Mouse (Mus musculus) kidney, adult 9 months (tissue): ENCODE results near the gene C730034F03Rik.
A peak's percentile ranks its signal among the peaks of the same experiment; 100 is the strongest.

ENCODE experiments used
- DNase-seq: peaks from one replicate; pipeline ENCODE4 v3.0.0; 2022

Gene C730034F03Rik

GRCm38 (mm10) chr15:89432946-89433345 is 3.6 kb downstream of the C730034F03Rik start:
- DNase-seq, result no peak

GRCm38 (mm10) chr15:89434136-89434535 is 4.7 kb downstream of the C730034F03Rik start:
- DNase-seq, result no peak

- DNase-seq, result no peak
Observed at GRCm38 (mm10) chr15:89435878-89436277, 6.5 kb downstream of the C730034F03Rik start.

GRCm38 (mm10) chr15:89442486-89443070 is 13.2 kb downstream of the C730034F03Rik start:
- no peak for DNase-seq

GRCm38 (mm10) chr15:89452906-89453864 is 23.8 kb downstream of the C730034F03Rik start:
- peak; percentile 60 for DNase-seq

GRCm38 (mm10) chr15:89453865-89454478 is 24.6 kb downstream of the C730034F03Rik start, which contains the start of gene Mapk8ip2:
TSS of gene Mapk8ip2 (plus strand) at chr15:89453913.
- no peak for DNase-seq

- no peak for DNase-seq
Observed at GRCm38 (mm10) chr15:89454857-89455256, 25.5 kb downstream of the C730034F03Rik start.

- DNase-seq, result no peak
Observed at GRCm38 (mm10) chr15:89455642-89456041, 26.3 kb downstream of the C730034F03Rik start.

GRCm38 (mm10) chr15:89458942-89459341 is 29.6 kb downstream of the C730034F03Rik start:
- no peak for DNase-seq

GRCm38 (mm10) chr15:89459821-89460220 is 30.4 kb downstream of the C730034F03Rik start:
- DNase-seq, result no peak

- no peak for DNase-seq
Observed at GRCm38 (mm10) chr15:89460298-89460697, 30.9 kb downstream of the C730034F03Rik start.

GRCm38 (mm10) chr15:89461321-89461720 is 31.9 kb downstream of the C730034F03Rik start:
- no peak for DNase-seq

- no peak for DNase-seq
Observed at GRCm38 (mm10) chr15:89462176-89462575, 32.8 kb downstream of the C730034F03Rik start.

GRCm38 (mm10) chr15:89463334-89464235 is 34.2 kb downstream of the C730034F03Rik start:
- DNase-seq, result peak; percentile 18

GRCm38 (mm10) chr15:89465052-89465451 is 35.7 kb downstream of the C730034F03Rik start:
- no peak for DNase-seq

- peak; percentile 35 for DNase-seq
Observed at GRCm38 (mm10) chr15:89468577-89468976, 39.2 kb downstream of the C730034F03Rik start.

- no peak for DNase-seq
Observed at GRCm38 (mm10) chr15:89471476-89471875, 42.1 kb downstream of the C730034F03Rik start.

GRCm38 (mm10) chr15:89473370-89473769 is 44.0 kb downstream of the C730034F03Rik start:
- DNase-seq, result no peak

GRCm38 (mm10) chr15:89473921-89474320 is 44.5 kb downstream of the C730034F03Rik start:
- no peak for DNase-seq

- DNase-seq, result peak; percentile 20
Observed at GRCm38 (mm10) chr15:89474596-89475292, 45.4 kb downstream of the C730034F03Rik start.

- DNase-seq, result peak; percentile 10
Observed at GRCm38 (mm10) chr15:89475293-89475600, 45.9 kb downstream of the C730034F03Rik start.
